Mouse (Mus musculus) hindbrain, embryonic 12.5 days (tissue): Measurements from ENCODE around the gene Gm21830. TPM values are rescaled to one million over a fixed set of nuclear protein-coding genes. Genes with fewer than 3 reads are reported as not detected.

Source experiments
- ATAC-seq: fragments of 200-750 bp; cut with Nextera tagmentation; 2 replicates; pipeline ENCODE4 v1.8.0; 2017; ENCODE audit warnings: moderate TSS enrichment; ENCODE audit not compliant: low FRiP score
- H3K27ac ChIP-seq: fragments of 300-500 bp; sonication (generic); 2 replicates; pipeline ENCODE4 v1.5.1; 2016; ENCODE audit warnings: mild to moderate bottlenecking
- H3K27me3 ChIP-seq: fragments of 300-500 bp; sonication (generic); 2 replicates; pipeline ENCODE4 v1.6.1; 2016; ENCODE audit warnings: mild to moderate bottlenecking
- H3K36me3 ChIP-seq: fragments of 300-500 bp; sonication (generic); 2 replicates; pipeline ENCODE4 v1.6.1; 2016; ENCODE audit warnings: mild to moderate bottlenecking
- H3K4me1 ChIP-seq: fragments of 300-500 bp; sonication (generic); 2 replicates; pipeline ENCODE4 v1.6.1; 2016
- H3K4me2 ChIP-seq: fragments of 300-500 bp; sonication (generic); replicated peaks from 2 replicates; pipeline ENCODE4 v1.6.1; 2016; ENCODE audit warnings: mild to moderate bottlenecking
- H3K4me3 ChIP-seq: fragments of 300-500 bp; sonication (generic); 2 replicates; pipeline ENCODE4 v1.5.1; 2016; ENCODE audit warnings: mild to moderate bottlenecking
- H3K9ac ChIP-seq: fragments of 300-500 bp; sonication (generic); 2 replicates; pipeline ENCODE4 v1.6.1; 2016; ENCODE audit warnings: mild to moderate bottlenecking, moderate library complexity
- H3K9me3 ChIP-seq: fragments of 300-500 bp; sonication (generic); replicated peaks from 2 replicates; pipeline ENCODE4 v1.6.1; 2016; ENCODE audit warnings: mild to moderate bottlenecking
- WGBS: fragments of 180-500 bp; shearing (Covaris S2); methylation state at CpG from one replicate; pipeline ENCODE4 v1.1.7; 2016; 5-methylcytosine and 5-hydroxymethylcytosine counted together
- polyA plus RNA-seq: library from polyadenylated mRNA; unstranded; fragments of >200 nt; fragmentation: Nextera tagmentation; extraction: Ambion mirVana; gene quantifications from 2 replicates; pipeline ENCODE4 v1.2.1, GENCODE M21; 2016

The Gm21830 gene
- polyA plus RNA-seq, 1 experiment from 2014 or later: not detected

DNA sequence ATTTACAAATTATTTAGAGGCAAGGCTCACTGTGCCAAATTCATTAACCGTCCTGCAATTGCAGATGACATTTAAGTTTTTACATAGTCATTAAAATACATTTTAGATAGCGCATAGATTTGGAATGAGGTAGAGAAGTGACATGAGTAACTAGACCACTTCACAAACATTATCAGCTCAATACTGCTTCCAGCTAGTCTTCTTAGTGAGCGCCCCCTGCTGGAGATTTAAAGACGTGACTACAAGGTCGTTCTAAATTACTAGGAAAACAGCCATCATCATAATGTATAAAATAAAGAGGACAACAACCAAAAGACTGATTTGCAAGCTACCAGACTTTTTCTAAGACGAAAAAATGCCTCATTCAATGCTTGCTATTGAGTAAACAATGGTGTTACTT, 64.2 kb downstream of the Gm21830 start:
- Histone ChIP-seq H3K27ac (no peak overlapping the region), H3K9me3 (no peaks in the 10 kb centered on the region), H3K4me2 (no peak overlapping the region), H3K4me3 (no peak overlapping the region), H3K27me3 (no peaks in the 10 kb centered on the region), H3K36me3 (no peaks in the 10 kb centered on the region), H3K4me1 (no peaks in the 10 kb centered on the region), H3K9ac (no peak overlapping the region)
- ATAC-seq: no peak
- WGBS: 18% methylated on average over 6 of the region's 6 CpGs

- Histone ChIP-seq H3K9me3 (no peaks in the 10 kb centered on the region), H3K36me3 (no peaks in the 10 kb centered on the region), H3K9ac (no peak overlapping the region), H3K4me2 (no peak overlapping the region), H3K27me3 (no peaks in the 10 kb centered on the region), H3K4me3 (no peak overlapping the region), H3K27ac (no peak overlapping the region), H3K4me1 (peaks cover 5% of the 10 kb centered on the region)
- ATAC-seq: no peak
- WGBS: 60% methylated on average over 3 of the region's 3 CpGs
These were observed 67.5 kb downstream of the Gm21830 start for GRCm38 (mm10) chr2:67481051-67481450.

Other genes starting within 250 kb of the Gm21830 start
- gene Gm26727, start 19.5 kb downstream of the Gm21830 start, polyA plus RNA-seq: not detected in 2 replicates
- gene Xirp2, start 32.3 kb downstream of the Gm21830 start, polyA plus RNA-seq: not detected in 2 replicates
- gene B3galt1, start 152.1 kb downstream of the Gm21830 start, polyA plus RNA-seq: 30.5 and 34.6 TPM in 2 replicates